8 mouse cellular contexts compared by ENCODE assay signal in the genomic region with DNA sequence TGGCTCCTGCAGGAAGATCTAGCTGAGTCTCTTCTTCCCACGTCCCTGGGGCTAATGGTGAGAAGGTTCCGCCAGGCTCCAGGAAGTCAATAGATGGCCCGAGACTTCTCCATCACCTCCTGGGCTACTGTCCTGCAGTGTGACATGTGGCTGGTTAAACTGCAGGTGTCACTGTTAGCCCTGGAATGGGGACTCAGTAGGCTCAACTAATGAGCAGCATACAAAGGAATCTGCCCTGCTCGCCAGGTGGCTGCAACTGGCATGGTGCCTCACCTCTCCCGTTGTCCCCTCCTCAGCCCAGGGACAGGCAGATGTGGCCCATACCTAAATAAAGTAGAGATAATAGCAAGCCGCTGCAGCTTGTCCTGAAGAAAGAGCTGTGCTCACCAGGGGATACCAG.
DNase-seq lines count a peak whose midpoint lies in the region; ATAC-seq lines count a peak whose summit lies in the region.

No protein-coding gene starts in this region.

- peak; percentile 20; the same call in 1 of the 2 replicates for ATAC-seq in hindbrain, embryonic 12.5 days (ENCODE audit: low FRiP score)
- ATAC-seq in megakaryocyte-erythroid progenitor cell, adult 5-6 weeks (replicated peaks; ENCODE audit: low FRiP score, low TSS enrichment, poor library complexity, severe bottlenecking), result peak; percentile 41

- H3K9ac ChIP-seq in hindbrain, embryonic 12.5 days, result no peak overlapping the region

- peak; percentile 34 for DNase-seq in embryo, embryonic 10 days (ENCODE audit: low spot score)
- DNase-seq in embryo, embryonic 9.5 days (ENCODE audit: extremely low spot score), result no peak
- DNase-seq in right cerebral cortex, adult 18-20 months, result peak; percentile 54
- DNase-seq in right cerebral cortex, postnatal 36 days (ENCODE audit: low spot score in 2 of 2), result no peak
- no peak for DNase-seq in thymus, postnatal 14 days
- DNase-seq in ovary, postnatal 36 days (ENCODE audit: low spot score), result no peak

- no peaks in the 10 kb centered on the region for H3K36me3 ChIP-seq in hindbrain, embryonic 12.5 days

- no peaks in the 10 kb centered on the region for H3K9me3 ChIP-seq in hindbrain, embryonic 12.5 days (replicated peaks)

- no peak overlapping the region for H3K4me2 ChIP-seq in hindbrain, embryonic 12.5 days (replicated peaks)

- no peak overlapping the region for H3K4me3 ChIP-seq in hindbrain, embryonic 12.5 days

- H3K27ac ChIP-seq in hindbrain, embryonic 12.5 days, result no peak overlapping the region

- no peaks in the 10 kb centered on the region for H3K27me3 ChIP-seq in hindbrain, embryonic 12.5 days

- H3K4me1 ChIP-seq in hindbrain, embryonic 12.5 days, result peaks cover 32% of the 10 kb centered on the region

- whole genome bisulfite sequencing in hindbrain, embryonic 12.5 days, result 42% methylated on average over 6 of the region's 6 CpGs

Comparison
In these comparisons a context has a peak if more than half of its experiments do, and no peak if none do; other contexts are left out.
1. DNase-seq: peak in embryo, embryonic 10 days (single experiment) and right cerebral cortex, adult 18-20 months (single experiment); none in embryo, embryonic 9.5 days (single experiment), right cerebral cortex, postnatal 36 days (0 of 2), thymus, postnatal 14 days (single experiment) and ovary, postnatal 36 days (single experiment).